Mouse (Mus musculus) lung, embryonic 14.5 days (tissue): ENCODE results near the gene Arhgef10l. TPM values are rescaled to one million over a fixed set of nuclear protein-coding genes. Genes with fewer than 3 reads are reported as not detected.

Experiments used
- ATAC-seq: fragments of 200-750 bp; cut with Nextera tagmentation; 2 replicates; pipeline ENCODE4 v1.8.0; 2017; ENCODE audit warnings: mild to moderate bottlenecking, moderate TSS enrichment, moderate library complexity; ENCODE audit not compliant: insufficient read depth
- DNase-seq: peaks from one replicate; pipeline ENCODE4 v3.0.0-alpha.2; 2015
- H3K27ac ChIP-seq: fragments of 300-500 bp; sonication (generic); 2 replicates; pipeline ENCODE4 v1.5.1; 2014; ENCODE audit warnings: low read depth, mild to moderate bottlenecking, moderate library complexity
- H3K27me3 ChIP-seq: fragments of 300-500 bp; sonication (generic); 2 replicates; pipeline ENCODE4 v1.6.1; 2014; ENCODE audit warnings: low read length, control low read depth; ENCODE audit not compliant: insufficient read depth
- H3K36me3 ChIP-seq: fragments of 300-500 bp; sonication (generic); 2 replicates; pipeline ENCODE4 v1.6.1; 2014; ENCODE audit warnings: control low read depth; ENCODE audit not compliant: insufficient read depth
- H3K4me1 ChIP-seq: fragments of 300-500 bp; sonication (generic); 2 replicates; pipeline ENCODE4 v1.6.1; 2014; ENCODE audit warnings: antibody characterized with exemption, control low read depth; ENCODE audit not compliant: insufficient read depth
- H3K4me2 ChIP-seq: fragments of 300-500 bp; sonication (generic); 2 replicates; pipeline ENCODE4 v1.6.1; 2014; ENCODE audit warnings: mild to moderate bottlenecking
- H3K4me3 ChIP-seq: fragments of 300-500 bp; sonication (generic); 2 replicates; pipeline ENCODE4 v1.5.1; 2014; ENCODE audit warnings: low read depth, low read length
- H3K9ac ChIP-seq: fragments of 300-500 bp; sonication (generic); 2 replicates; pipeline ENCODE4 v1.6.1; 2014
- H3K9me3 ChIP-seq: fragments of 300-500 bp; sonication (generic); 2 replicates; pipeline ENCODE4 v1.6.1; 2016; ENCODE audit warnings: low read depth, low read length, control low read depth
- CTCF ChIP-seq: IDR thresholded peaks from 2 replicates; pipeline ENCODE4 v1.5.1; 2016; ENCODE audit warnings: antibody characterized with exemption, low read depth
- WGBS: fragments of 180-500 bp; shearing (Covaris S2); extraction: QIAGEN DNeasy Blood & Tissue Kit; methylation state at CpG from one replicate; pipeline ENCODE4 v1.1.7; 2014; 5-methylcytosine and 5-hydroxymethylcytosine counted together
- polyA plus RNA-seq: library from polyadenylated mRNA; unstranded; fragments of >200 nt; fragmentation: Nextera tagmentation; extraction: Ambion mirVana; gene quantifications from 2 replicates; pipeline ENCODE4 v1.2.1, GENCODE M21; 2014

The Arhgef10l gene
- polyA plus RNA-seq, 1 experiment from 2014 or later, result 16.1 TPM

- no peak overlapping the region for H3K4me2 ChIP-seq
- ATAC-seq (no peak), DNase-seq (peak; percentile 23)
- 73% methylated on average over 10 of the region's 10 CpGs for WGBS
- no peak overlapping the region for H3K4me3 ChIP-seq
- no peaks in the 10 kb centered on the region for H3K4me1 ChIP-seq
- H3K27me3 ChIP-seq, result no peaks in the 10 kb centered on the region
- no peak for TF ChIP-seq CTCF
- no peak overlapping the region for H3K9ac ChIP-seq
- peaks cover 6% of the 10 kb centered on the region; the same call in 1 of the 2 replicates for H3K9me3 ChIP-seq
- no peak overlapping the region for H3K27ac ChIP-seq
- H3K36me3 ChIP-seq, result peaks cover 68% of the 10 kb centered on the region
Measured at GRCm38 (mm10) chr4:140562461-140563178, 103.2 kb downstream of the Arhgef10l start.

DNA sequence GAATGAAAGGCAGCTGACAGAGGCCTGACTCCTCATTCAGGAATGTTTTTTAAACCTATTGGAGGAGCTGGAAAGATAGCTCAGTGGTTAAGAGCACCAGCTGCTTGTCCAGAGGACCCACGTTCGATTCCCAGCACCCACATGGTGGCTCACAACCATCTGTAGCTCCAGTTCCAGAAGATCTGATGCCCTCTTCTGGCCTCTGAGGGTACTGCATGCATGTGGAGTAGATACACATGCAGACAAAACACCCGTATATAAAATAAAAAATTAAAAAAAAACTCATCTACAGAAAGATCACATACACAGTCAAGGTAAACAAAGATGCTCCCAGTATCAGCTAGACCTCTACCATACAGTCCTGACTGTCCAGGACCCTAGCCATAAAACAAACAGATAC is 104.1 kb downstream of the Arhgef10l start:
- DNase-seq, result no peak
- peak; percentile 35 for TF ChIP-seq CTCF

DNA sequence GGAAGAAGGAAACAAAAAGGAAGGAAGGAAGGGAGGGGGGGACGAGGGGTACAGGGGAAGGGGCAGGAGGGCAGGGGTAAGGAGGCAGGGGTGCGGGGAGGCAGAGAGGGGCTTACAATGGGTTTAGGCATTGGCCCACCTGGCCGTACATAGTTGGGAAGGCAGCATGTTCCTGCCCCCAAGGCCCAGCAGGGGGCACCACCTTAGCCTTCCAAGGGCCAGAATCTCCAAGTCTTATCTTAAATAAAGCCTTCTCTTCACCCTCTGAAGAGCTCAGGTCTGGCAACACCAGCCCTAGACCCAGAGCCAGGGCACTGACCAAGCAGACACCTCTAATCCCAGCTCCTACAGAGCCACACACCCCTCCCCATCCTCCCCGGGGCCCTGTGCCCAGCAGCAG is 106.0 kb downstream of the Arhgef10l start:
- Histone ChIP-seq H3K27me3 (no peaks in the 10 kb centered on the region), H3K27ac (no peak overlapping the region), H3K4me1 (no peaks in the 10 kb centered on the region), H3K4me3 (no peak overlapping the region), H3K36me3 (peaks cover 50% of the 10 kb centered on the region), H3K9me3 (peaks cover 6% of the 10 kb centered on the region; the same call in 1 of the 2 replicates), H3K4me2 (no peak overlapping the region), H3K9ac (no peak overlapping the region)
- DNase-seq (peak; percentile 21), ATAC-seq (no peak)
- 64% methylated on average over 4 of the region's 4 CpGs for WGBS
- TF ChIP-seq CTCF, result peak; percentile 49

More for the DNA sequence above, 104.1 kb downstream of the Arhgef10l start:
- Histone ChIP-seq H3K27ac (no peak overlapping the region), H3K4me3 (no peak overlapping the region), H3K4me1 (no peaks in the 10 kb centered on the region), H3K4me2 (no peak overlapping the region), H3K36me3 (peaks cover 61% of the 10 kb centered on the region), H3K9ac (no peak overlapping the region), H3K9me3 (peaks cover 6% of the 10 kb centered on the region; the same call in 1 of the 2 replicates), H3K27me3 (no peaks in the 10 kb centered on the region)
- WGBS, result 98% methylated on average over 3 of the region's 3 CpGs
- no peak for ATAC-seq

GRCm38 (mm10) chr4:140558193-140558592 is 107.6 kb downstream of the Arhgef10l start:
- peaks cover 50% of the 10 kb centered on the region for H3K36me3 ChIP-seq
- TF ChIP-seq CTCF, result no peak
- DNase-seq, result no peak
- WGBS, result 74% methylated on average over 5 of the region's 5 CpGs
- H3K9ac ChIP-seq, result no peak overlapping the region
- H3K4me1 ChIP-seq, result no peaks in the 10 kb centered on the region
- no peak overlapping the region for H3K4me2 ChIP-seq
- no peak overlapping the region for H3K4me3 ChIP-seq
- ATAC-seq, result no peak
- H3K27me3 ChIP-seq, result no peaks in the 10 kb centered on the region
- H3K27ac ChIP-seq, result no peak overlapping the region
- H3K9me3 ChIP-seq, result peaks cover 6% of the 10 kb centered on the region; the same call in 1 of the 2 replicates

DNA sequence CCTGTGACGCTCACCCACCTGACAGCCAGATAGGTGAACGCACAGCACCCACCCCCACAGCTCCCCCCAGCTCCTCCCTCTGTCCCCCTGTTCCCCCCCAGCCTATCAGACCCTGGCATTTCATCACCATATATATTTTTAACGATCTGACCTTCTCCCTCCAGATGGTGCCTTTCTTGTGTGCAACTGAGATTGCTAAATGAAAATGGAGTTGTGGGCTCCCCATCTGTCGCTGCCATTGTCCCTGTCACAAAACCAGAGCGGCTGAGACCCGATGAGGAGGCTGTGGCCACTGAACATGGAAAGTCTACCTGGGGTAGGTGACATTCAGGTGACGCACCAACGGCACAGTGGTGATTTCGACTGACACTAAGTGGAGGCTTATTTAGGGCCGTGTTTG is 109.3 kb downstream of the Arhgef10l start:
- TF ChIP-seq CTCF, result no peak
- ATAC-seq, result no peak
- Histone ChIP-seq H3K9me3 (peaks cover 1% of the 10 kb centered on the region; the same call in 1 of the 2 replicates), H3K36me3 (peaks cover 52% of the 10 kb centered on the region), H3K27ac (no peak overlapping the region), H3K4me2 (no peak overlapping the region), H3K4me1 (no peaks in the 10 kb centered on the region), H3K4me3 (no peak overlapping the region), H3K27me3 (no peaks in the 10 kb centered on the region), H3K9ac (no peak overlapping the region)
- 84% methylated on average over 10 of the region's 10 CpGs for WGBS
- no peak for DNase-seq

DNA sequence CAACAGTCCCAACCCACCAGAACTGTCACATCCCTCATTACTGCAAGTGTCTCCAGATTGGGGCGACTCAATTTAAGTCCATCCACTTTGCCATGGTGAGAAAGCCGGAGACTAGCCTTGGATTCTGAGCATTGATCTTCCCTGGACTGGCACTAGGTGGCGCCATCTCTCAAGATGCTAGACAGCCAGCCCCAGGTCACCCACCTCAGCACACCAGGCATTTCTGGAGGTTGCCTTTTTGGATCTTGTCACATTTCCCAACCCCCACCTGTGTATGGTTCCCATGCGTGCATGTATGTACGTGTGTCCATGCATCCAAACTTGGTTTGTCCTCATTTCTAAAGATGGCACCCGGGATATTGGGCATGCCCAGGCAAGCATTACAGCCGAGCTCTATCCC is 110.5 kb downstream of the Arhgef10l start:
- ATAC-seq (no peak), DNase-seq (peak; percentile 74)
- TF ChIP-seq CTCF, result peak; percentile 83
- no peak overlapping the region for H3K27ac ChIP-seq
- no peak overlapping the region for H3K4me2 ChIP-seq
- H3K4me1 ChIP-seq, result no peaks in the 10 kb centered on the region
- H3K27me3 ChIP-seq, result no peaks in the 10 kb centered on the region
- WGBS, result 48% methylated on average over 7 of the region's 7 CpGs
- H3K4me3 ChIP-seq, result no peak overlapping the region
- peaks cover 51% of the 10 kb centered on the region for H3K36me3 ChIP-seq
- no peak overlapping the region for H3K9ac ChIP-seq
- H3K9me3 ChIP-seq, result no peaks in the 10 kb centered on the region

DNA sequence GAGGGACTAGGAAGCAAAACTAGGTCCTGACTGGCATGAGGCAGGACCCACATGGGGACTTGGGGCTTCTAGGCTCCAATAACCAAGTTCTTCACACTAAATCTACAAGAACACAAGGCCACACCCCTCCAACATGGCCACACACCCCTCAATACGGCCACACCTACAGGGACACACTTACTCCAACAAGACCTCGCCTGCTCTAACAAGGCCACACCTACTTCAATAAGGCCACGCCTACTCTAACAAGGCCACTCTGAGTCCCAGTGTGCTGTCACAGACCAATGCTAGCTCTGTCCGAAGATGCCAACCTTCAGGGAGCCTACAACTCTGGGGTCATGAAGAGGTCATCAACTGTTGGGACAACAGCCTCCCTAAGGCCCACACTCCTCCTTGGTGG is 111.3 kb downstream of the Arhgef10l start:
- H3K4me1 ChIP-seq, result no peaks in the 10 kb centered on the region
- H3K4me2 ChIP-seq, result no peak overlapping the region
- no peaks in the 10 kb centered on the region for H3K27me3 ChIP-seq
- no peak overlapping the region for H3K9ac ChIP-seq
- WGBS, result 70% methylated on average over 4 of the region's 4 CpGs
- TF ChIP-seq CTCF, result no peak
- no peaks in the 10 kb centered on the region for H3K9me3 ChIP-seq
- DNase-seq (no peak), ATAC-seq (peak; percentile 33; the same call in 1 of the 2 replicates)
- no peak overlapping the region for H3K4me3 ChIP-seq
- no peak overlapping the region for H3K27ac ChIP-seq
- H3K36me3 ChIP-seq, result peaks cover 56% of the 10 kb centered on the region
